Mouse (Mus musculus) hindbrain, embryonic 14.5 days (tissue): ENCODE results near the gene Stat2. TPM values are rescaled to one million over a fixed set of nuclear protein-coding genes. Genes with fewer than 3 reads are reported as not detected.
"Not testable (repeated sequence)": the region's sequence is repeated elsewhere in the genome, so short reads cannot be mapped to it uniquely, and the experiment has no call there.

Experiments
- ATAC-seq: fragments of 200-750 bp; cut with Nextera tagmentation; 2 replicates; pipeline ENCODE4 v1.8.0; 2017; ENCODE audit warnings: moderate number of reproducible peaks, mild to moderate bottlenecking, moderate TSS enrichment, moderate library complexity; ENCODE audit not compliant: low FRiP score
- DNase-seq: peaks from one replicate; pipeline ENCODE4 v3.0.0-alpha.2; 2015; ENCODE audit warnings: low spot score
- H3K27ac ChIP-seq: fragments of 300-500 bp; sonication (generic); 2 replicates; pipeline ENCODE4 v1.5.1; 2014; ENCODE audit warnings: mild to moderate bottlenecking, moderate library complexity
- H3K27me3 ChIP-seq: fragments of 300-500 bp; sonication (generic); 2 replicates; pipeline ENCODE4 v1.6.1; 2014; ENCODE audit warnings: mild to moderate bottlenecking, low read length, mixed read lengths; ENCODE audit not compliant: control insufficient read depth, insufficient read depth
- H3K36me3 ChIP-seq: fragments of 300-500 bp; sonication (generic); replicated peaks from 2 replicates; pipeline ENCODE4 v1.6.1; 2014; ENCODE audit not compliant: control insufficient read depth, insufficient read depth
- H3K4me1 ChIP-seq: fragments of 300-500 bp; sonication (generic); replicated peaks from 2 replicates; pipeline ENCODE4 v1.6.1; 2014; ENCODE audit warnings: antibody characterized with exemption, low read length, mixed read lengths; ENCODE audit not compliant: control insufficient read depth, insufficient read depth
- H3K4me2 ChIP-seq: fragments of 300-500 bp; sonication (generic); replicated peaks from 2 replicates; pipeline ENCODE4 v1.6.1; 2014; ENCODE audit warnings: mild to moderate bottlenecking, moderate library complexity
- H3K4me3 ChIP-seq: fragments of 300-500 bp; sonication (generic); replicated peaks from 2 replicates; pipeline ENCODE4 v1.5.1; 2014; ENCODE audit warnings: mild to moderate bottlenecking, low read length
- H3K9ac ChIP-seq: fragments of 300-500 bp; sonication (generic); 2 replicates; pipeline ENCODE4 v1.6.1; 2014
- H3K9me3 ChIP-seq: fragments of 300-500 bp; sonication (generic); 2 replicates; pipeline ENCODE4 v1.6.1; 2016; ENCODE audit warnings: low read length; ENCODE audit not compliant: control insufficient read depth
- WGBS: fragments of 180-500 bp; shearing (Covaris S2); extraction: QIAGEN DNeasy Blood & Tissue Kit; methylation state at CpG from one replicate; pipeline ENCODE4 v1.1.7; 2014; 5-methylcytosine and 5-hydroxymethylcytosine counted together
- polyA plus RNA-seq: library from polyadenylated mRNA; unstranded; fragments of >200 nt; fragmentation: Nextera tagmentation; extraction: Ambion mirVana; gene quantifications from 2 replicates; pipeline ENCODE4 v1.2.1, GENCODE M21; 2014

Gene Stat2
- polyA plus RNA-seq, 1 experiment from 2014 or later: 20.5 TPM

GRCm38 (mm10) chr10:128326825-128327224 is 56.5 kb downstream of the Stat2 start:
- H3K9ac ChIP-seq: no peak overlapping the region
- no peaks in the 10 kb centered on the region for H3K27me3 ChIP-seq
- no peak overlapping the region for H3K27ac ChIP-seq
- 95% methylated on average over 8 of the region's 8 CpGs for WGBS
- H3K4me3 ChIP-seq: no peak overlapping the region
- H3K4me1 ChIP-seq: peaks cover 15% of the 10 kb centered on the region
- peaks cover 42% of the 10 kb centered on the region for H3K36me3 ChIP-seq
- ATAC-seq (no peak), DNase-seq (no peak)
- H3K4me2 ChIP-seq: no peak overlapping the region
- H3K9me3 ChIP-seq: no peaks in the 10 kb centered on the region

- Histone ChIP-seq H3K36me3 (peaks cover 42% of the 10 kb centered on the region), H3K27me3 (no peaks in the 10 kb centered on the region), H3K9ac (no peak overlapping the region), H3K4me1 (peaks cover 15% of the 10 kb centered on the region), H3K27ac (no peak overlapping the region), H3K9me3 (no peaks in the 10 kb centered on the region), H3K4me2 (no peak overlapping the region), H3K4me3 (no peak overlapping the region)
- no peak for ATAC-seq
- DNase-seq: no peak
- 90% methylated on average over 10 of the region's 10 CpGs for WGBS
These were observed 57.3 kb downstream of the Stat2 start for GRCm38 (mm10) chr10:128327610-128328009.

- H3K9me3 ChIP-seq, H3K4me1 ChIP-seq, H3K9ac ChIP-seq, H3K27me3 ChIP-seq, H3K4me2 ChIP-seq, DNase-seq, H3K27ac ChIP-seq, H3K4me3 ChIP-seq, ATAC-seq: not testable (repeated sequence)
- H3K36me3 ChIP-seq: peaks cover 16% of the 10 kb centered on the region
- 82% methylated on average over 5 of the region's 6 CpGs for WGBS
These were observed 62.2 kb downstream of the Stat2 start for GRCm38 (mm10) chr10:128332358-128333249.

GRCm38 (mm10) chr10:128335582-128335981 is 65.2 kb downstream of the Stat2 start:
- Histone ChIP-seq H3K36me3 (0 out of 2 replicates have a peak, but pooled peaks cover 3% of the 10 kb centered on the region), H3K27me3 (no peaks in the 10 kb centered on the region)
- ATAC-seq: no peak

GRCm38 (mm10) chr10:128336195-128336594 is 65.8 kb downstream of the Stat2 start:
- WGBS: 97% methylated on average over 3 of the region's 3 CpGs
- H3K27ac ChIP-seq: no peak overlapping the region
- no peak overlapping the region for H3K4me2 ChIP-seq
- no peak overlapping the region for H3K9ac ChIP-seq
- no peak overlapping the region for H3K4me3 ChIP-seq
- DNase-seq (no peak), ATAC-seq (no peak)
- H3K36me3 ChIP-seq: 0 out of 2 replicates have a peak, but pooled peaks cover 3% of the 10 kb centered on the region
- H3K27me3 ChIP-seq: no peaks in the 10 kb centered on the region
- H3K9me3 ChIP-seq: no peaks in the 10 kb centered on the region
- H3K4me1 ChIP-seq: peaks cover 13% of the 10 kb centered on the region

More at GRCm38 (mm10) chr10:128335582-128335981, 65.2 kb downstream of the Stat2 start:
- H3K9me3 ChIP-seq: no peaks in the 10 kb centered on the region
- peaks cover 13% of the 10 kb centered on the region for H3K4me1 ChIP-seq
- no peak overlapping the region for H3K4me2 ChIP-seq
- 2% methylated on average over 4 of the region's 4 CpGs for WGBS
- no peak overlapping the region for H3K27ac ChIP-seq
- DNase-seq: peak; percentile 75
- no peak overlapping the region for H3K9ac ChIP-seq
- no peak overlapping the region for H3K4me3 ChIP-seq

- WGBS: 84% methylated on average over 3 of the region's 3 CpGs
- Histone ChIP-seq H3K27me3 (no peaks in the 10 kb centered on the region), H3K9me3 (no peaks in the 10 kb centered on the region), H3K27ac (no peak overlapping the region), H3K4me2 (peak overlapping the region; percentile 57), H3K4me3 (peak overlapping the region; percentile 74), H3K9ac (peak overlapping the region; percentile 52; the same call in 1 of the 2 replicates), H3K4me1 (peaks cover 13% of the 10 kb centered on the region), H3K36me3 (0 out of 2 replicates have a peak, but pooled peaks cover 3% of the 10 kb centered on the region)
- no peak for DNase-seq
- ATAC-seq: no peak
These were observed 66.2 kb downstream of the Stat2 start for GRCm38 (mm10) chr10:128336597-128336996.

- H3K4me1 ChIP-seq: peaks cover 13% of the 10 kb centered on the region
- DNase-seq (peak; percentile 96), ATAC-seq (peak; percentile 98)
- no peaks in the 10 kb centered on the region for H3K9me3 ChIP-seq
- peak within 1 kb of the TSS; percentile 63 for H3K4me2 ChIP-seq
- H3K4me3 ChIP-seq: peak within 1 kb of the TSS; percentile 74
- peak within 1 kb of the TSS; percentile 86 for H3K9ac ChIP-seq
- 0 out of 2 replicates have a peak, but pooled peaks cover 3% of the 10 kb centered on the region for H3K36me3 ChIP-seq
- 1% methylated on average over 61 of the region's 61 CpGs for WGBS
- no peaks in the 10 kb centered on the region for H3K27me3 ChIP-seq
- peak within 1 kb of the TSS; percentile 87 for H3K27ac ChIP-seq
These were observed 67.2 kb downstream of the Stat2 start, which contains the start of gene Cs for GRCm38 (mm10) chr10:128337306-128338181. Gene Cs, plus strand, starts transcription at chr10:128337734.

GRCm38 (mm10) chr10:128338415-128338814 is 68.1 kb downstream of the Stat2 start:
- Histone ChIP-seq H3K4me1 (peaks cover 13% of the 10 kb centered on the region), H3K4me2 (peak overlapping the region; percentile 63), H3K27me3 (no peaks in the 10 kb centered on the region), H3K27ac (peak overlapping the region; percentile 87), H3K36me3 (0 out of 2 replicates have a peak, but pooled peaks cover 3% of the 10 kb centered on the region), H3K9me3 (no peaks in the 10 kb centered on the region), H3K4me3 (peak overlapping the region; percentile 74), H3K9ac (peak overlapping the region; percentile 86)
- 26% methylated on average over 5 of the region's 5 CpGs for WGBS
- DNase-seq (no peak), ATAC-seq (no peak)

- H3K27me3 ChIP-seq: no peaks in the 10 kb centered on the region
- peak overlapping the region; percentile 63 for H3K4me2 ChIP-seq
- no peak overlapping the region for H3K27ac ChIP-seq
- H3K36me3 ChIP-seq: 0 out of 2 replicates have a peak, but pooled peaks cover 3% of the 10 kb centered on the region
- DNase-seq: no peak
- WGBS: 71% methylated on average over 2 of the region's 2 CpGs
- 0 out of 2 replicates have a peak overlapping the region, but pooled peaks have one; percentile 86 for H3K9ac ChIP-seq
- no peak for ATAC-seq
- no peaks in the 10 kb centered on the region for H3K9me3 ChIP-seq
- peaks cover 13% of the 10 kb centered on the region for H3K4me1 ChIP-seq
- peak overlapping the region; percentile 74 for H3K4me3 ChIP-seq
These were observed 68.6 kb downstream of the Stat2 start for GRCm38 (mm10) chr10:128338948-128339347.
